Mouse (Mus musculus) intestine, embryonic 15.5 days (tissue): Measurements from ENCODE around the gene Tnfaip1. TPM values are rescaled to one million over a fixed set of nuclear protein-coding genes. Genes with fewer than 3 reads are reported as not detected.
A peak's percentile ranks its signal among the peaks of the same experiment; 100 is the strongest.

Source experiments
- ATAC-seq: fragments of 200-750 bp; cut with Nextera tagmentation; 2 replicates; pipeline ENCODE4 v1.8.0; 2017; ENCODE audit warnings: moderate TSS enrichment, moderate library complexity
- H3K27ac ChIP-seq: fragments of 300-500 bp; sonication (generic); 2 replicates; pipeline ENCODE4 v1.5.1; 2015; ENCODE audit warnings: mild to moderate bottlenecking, inconsistent platforms
- H3K27me3 ChIP-seq: fragments of 300-500 bp; sonication (generic); replicated peaks from 2 replicates; pipeline ENCODE4 v1.6.1; 2015; ENCODE audit warnings: inconsistent platforms
- H3K36me3 ChIP-seq: fragments of 300-500 bp; sonication (generic); 2 replicates; pipeline ENCODE4 v1.6.1; 2015; ENCODE audit warnings: inconsistent platforms
- H3K4me1 ChIP-seq: fragments of 300-500 bp; sonication (generic); replicated peaks from 2 replicates; pipeline ENCODE4 v1.6.1; 2015; ENCODE audit warnings: inconsistent platforms
- H3K4me2 ChIP-seq: fragments of 300-500 bp; sonication (generic); replicated peaks from 2 replicates; pipeline ENCODE4 v1.6.1; 2015; ENCODE audit warnings: mild to moderate bottlenecking, inconsistent platforms
- H3K4me3 ChIP-seq: fragments of 300-500 bp; sonication (generic); replicated peaks from 2 replicates; pipeline ENCODE4 v1.5.1; 2015; ENCODE audit warnings: inconsistent platforms
- H3K9ac ChIP-seq: fragments of 300-500 bp; sonication (generic); 2 replicates; pipeline ENCODE4 v1.6.1; 2015; ENCODE audit warnings: inconsistent platforms
- H3K9me3 ChIP-seq: fragments of 300-500 bp; sonication (generic); 2 replicates; pipeline ENCODE4 v1.6.1; 2016; ENCODE audit warnings: inconsistent platforms
- WGBS: fragments of 180-500 bp; shearing (Covaris S2); methylation state at CpG from one replicate; pipeline ENCODE4 v1.1.7; 2015; 5-methylcytosine and 5-hydroxymethylcytosine counted together
- polyA plus RNA-seq: library from polyadenylated mRNA; unstranded; fragments of >200 nt; fragmentation: Nextera tagmentation; extraction: Ambion mirVana; gene quantifications from 2 replicates; pipeline ENCODE4 v1.2.1, GENCODE M21; 2015

Tnfaip1 gene
- polyA plus RNA-seq, 1 experiment from 2014 or later, result 81.2 TPM

DNA sequence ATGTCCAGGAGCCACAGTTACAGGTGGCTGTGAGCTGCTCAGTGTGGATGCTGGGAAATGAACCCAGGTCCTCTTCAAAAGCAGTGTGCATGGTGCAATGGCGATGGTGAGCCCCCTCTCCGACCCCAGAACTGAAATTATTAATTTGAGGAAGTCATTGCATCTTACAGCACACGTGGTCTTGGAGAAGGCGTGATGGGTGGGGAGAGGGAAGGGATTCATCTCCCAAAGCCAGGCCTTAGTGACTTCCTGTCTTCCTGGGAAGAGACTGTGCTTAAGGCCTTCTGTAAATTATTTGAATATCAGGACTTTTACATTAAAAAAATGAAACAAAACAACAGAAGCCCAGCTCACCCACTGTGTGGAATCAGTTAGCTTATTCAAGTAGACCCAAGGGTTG lies 19.9 kb upstream of the Tnfaip1 start:
- H3K9me3 ChIP-seq, result no peaks in the 10 kb centered on the region
- H3K27me3 ChIP-seq, result no peaks in the 10 kb centered on the region
- H3K4me3 ChIP-seq, result no peak overlapping the region
- peaks cover 3% of the 10 kb centered on the region; the same call in 1 of the 2 replicates for H3K4me1 ChIP-seq
- WGBS, result 57% methylated on average over 4 of the region's 4 CpGs
- no peak for ATAC-seq
- no peaks in the 10 kb centered on the region for H3K36me3 ChIP-seq
- no peak overlapping the region for H3K9ac ChIP-seq
- peak overlapping the region; percentile 30; the same call in 1 of the 2 replicates for H3K27ac ChIP-seq
- H3K4me2 ChIP-seq, result no peak overlapping the region

DNA sequence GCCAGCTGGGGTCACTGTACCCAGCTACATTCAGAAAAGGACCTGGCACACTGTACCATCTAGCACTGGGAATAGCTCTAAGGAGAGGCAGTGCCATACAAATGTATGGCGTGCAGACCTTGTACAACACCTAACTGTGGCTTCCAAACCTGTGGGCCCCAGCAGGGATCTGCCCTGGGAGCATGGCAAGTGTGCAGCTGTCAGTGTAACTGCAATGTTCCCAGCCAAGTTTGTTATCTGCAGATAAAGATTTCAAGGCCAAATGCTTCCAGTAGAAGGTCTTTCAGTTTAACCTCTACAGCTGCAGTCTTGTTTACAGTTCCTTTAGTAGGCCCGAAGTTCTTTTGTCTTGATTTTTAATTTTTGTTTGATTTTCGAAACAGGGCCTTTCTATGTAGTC lies 19.5 kb upstream of the Tnfaip1 start:
- no peaks in the 10 kb centered on the region for H3K27me3 ChIP-seq
- H3K4me2 ChIP-seq, result no peak overlapping the region
- no peaks in the 10 kb centered on the region for H3K9me3 ChIP-seq
- no peaks in the 10 kb centered on the region for H3K36me3 ChIP-seq
- no peak overlapping the region for H3K4me3 ChIP-seq
- H3K4me1 ChIP-seq, result peaks cover 5% of the 10 kb centered on the region; the same call in 1 of the 2 replicates
- H3K9ac ChIP-seq, result no peak overlapping the region
- H3K27ac ChIP-seq, result peak overlapping the region; percentile 71
- ATAC-seq, result peak; percentile 35; the same call in 1 of the 2 replicates
- WGBS, result 50% methylated on average over 3 of the region's 3 CpGs

DNA sequence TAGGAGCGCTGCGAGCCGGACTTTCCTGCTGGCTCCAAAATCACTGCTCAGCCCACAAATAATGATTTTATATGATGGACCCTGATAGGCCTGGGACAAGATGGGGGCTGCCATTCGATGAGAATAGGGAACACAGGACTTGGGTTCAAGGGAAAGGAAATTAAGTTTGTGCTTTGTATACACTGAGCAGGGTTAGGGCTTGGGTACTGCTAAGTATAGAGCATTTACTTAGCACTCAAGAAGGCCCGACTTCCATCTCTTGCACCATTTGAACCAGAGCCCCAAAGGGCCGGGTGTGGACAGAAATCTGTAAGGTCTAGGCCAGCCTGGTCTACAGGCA lies 14.9 kb upstream of the Tnfaip1 start:
- Histone ChIP-seq H3K9ac (peak overlapping the region; percentile 36; the same call in 1 of the 2 replicates), H3K36me3 (no peaks in the 10 kb centered on the region), H3K4me3 (peak overlapping the region; percentile 70), H3K4me1 (peaks cover 15% of the 10 kb centered on the region; the same call in 1 of the 2 replicates), H3K27ac (peak overlapping the region; percentile 80), H3K9me3 (no peaks in the 10 kb centered on the region), H3K4me2 (peak overlapping the region; percentile 82), H3K27me3 (no peaks in the 10 kb centered on the region)
- WGBS, result 33% methylated on average over 6 of the region's 6 CpGs
- ATAC-seq, result peak; percentile 15

DNA sequence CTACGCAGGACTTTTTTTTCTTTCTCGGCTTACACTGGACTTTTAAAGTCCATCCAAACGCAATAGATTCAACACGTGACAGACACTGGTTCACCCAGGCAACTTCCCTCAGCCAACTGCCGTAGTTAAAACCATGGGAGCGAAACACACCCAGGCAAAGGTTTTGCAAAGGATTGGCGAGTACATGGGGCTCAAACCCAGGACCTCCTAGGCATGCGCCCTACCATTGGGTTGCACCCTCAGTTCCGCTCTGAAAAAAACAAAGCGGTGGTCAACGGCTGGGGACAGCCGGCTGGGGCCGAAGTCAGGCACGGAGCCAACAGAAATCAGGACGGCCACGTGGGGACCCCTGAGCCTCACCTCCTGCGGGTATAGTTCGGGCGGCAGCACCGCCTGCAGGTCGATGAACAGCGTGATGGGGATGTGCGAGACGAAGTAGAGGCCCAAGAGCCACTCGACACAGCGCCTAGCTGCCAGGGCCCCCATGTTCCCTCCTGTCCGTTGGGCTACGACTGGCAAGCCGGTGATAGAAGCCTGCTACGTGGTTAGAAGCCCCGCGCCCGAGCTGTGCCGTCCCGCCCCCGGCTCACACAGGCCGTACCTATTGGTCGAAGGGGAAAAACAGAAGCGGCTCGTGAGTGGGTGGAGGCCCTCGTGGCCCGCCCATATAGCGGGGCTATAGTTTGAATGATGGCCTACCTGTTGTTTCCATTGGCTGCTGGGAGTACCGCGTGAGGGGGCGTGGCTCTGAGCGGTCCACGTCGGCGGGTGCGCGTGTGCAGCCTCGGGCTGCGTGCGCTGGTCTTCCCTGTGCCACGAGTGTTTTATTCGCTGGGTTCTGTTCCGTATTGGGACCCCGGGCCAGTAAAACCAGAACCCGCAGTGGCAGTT lies 14.3 kb upstream of the Tnfaip1 start, which contains the start of gene Tmem97:
Gene Tmem97, minus strand, starts transcription at position 610 of the 891 bp plus-strand sequence.
- WGBS, result under 1% methylated on average over 60 of the region's 60 CpGs
- Histone ChIP-seq H3K27me3 (no peaks in the 10 kb centered on the region), H3K9me3 (no peaks in the 10 kb centered on the region), H3K27ac (peak within 1 kb of the TSS; percentile 81), H3K36me3 (no peaks in the 10 kb centered on the region), H3K4me3 (peak within 1 kb of the TSS; percentile 70), H3K4me2 (peak within 1 kb of the TSS; percentile 82), H3K9ac (peak within 1 kb of the TSS; percentile 77), H3K4me1 (peaks cover 15% of the 10 kb centered on the region; the same call in 1 of the 2 replicates)
- peak; percentile 99 for ATAC-seq

DNA sequence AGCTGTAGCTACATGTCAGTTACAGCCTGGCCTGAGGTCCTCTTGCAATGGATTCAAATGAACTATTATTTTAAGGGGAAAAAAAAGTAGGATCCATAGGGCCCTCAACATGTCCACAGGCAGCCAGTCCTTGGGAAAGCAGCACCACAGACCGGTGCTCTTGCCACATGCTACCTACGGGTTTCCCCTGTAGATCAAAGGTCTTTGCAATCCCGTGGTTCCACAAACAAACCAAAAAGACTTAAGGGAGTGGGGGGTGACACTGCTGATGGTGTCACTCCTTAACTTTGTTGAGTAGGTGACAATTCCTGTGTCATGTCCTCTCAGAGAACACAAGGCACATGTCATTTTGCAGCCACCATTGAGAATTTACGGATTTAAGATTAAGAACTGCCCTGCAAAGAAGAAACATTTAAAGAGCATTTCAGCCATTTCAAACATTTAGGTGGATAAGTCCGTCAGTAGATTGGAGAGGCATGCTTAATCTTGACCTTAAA lies 13.4 kb upstream of the Tnfaip1 start:
- H3K27me3 ChIP-seq, result no peaks in the 10 kb centered on the region
- H3K4me3 ChIP-seq, result peak overlapping the region; percentile 70
- H3K4me1 ChIP-seq, result peaks cover 15% of the 10 kb centered on the region; the same call in 1 of the 2 replicates
- H3K9ac ChIP-seq, result peak overlapping the region; percentile 77
- 8% methylated on average over 5 of the region's 5 CpGs for WGBS
- H3K36me3 ChIP-seq, result no peaks in the 10 kb centered on the region
- H3K4me2 ChIP-seq, result peak overlapping the region; percentile 82
- no peaks in the 10 kb centered on the region for H3K9me3 ChIP-seq
- H3K27ac ChIP-seq, result 0 out of 2 replicates have a peak overlapping the region, but pooled peaks have one; percentile 81
- ATAC-seq, result no peak

DNA sequence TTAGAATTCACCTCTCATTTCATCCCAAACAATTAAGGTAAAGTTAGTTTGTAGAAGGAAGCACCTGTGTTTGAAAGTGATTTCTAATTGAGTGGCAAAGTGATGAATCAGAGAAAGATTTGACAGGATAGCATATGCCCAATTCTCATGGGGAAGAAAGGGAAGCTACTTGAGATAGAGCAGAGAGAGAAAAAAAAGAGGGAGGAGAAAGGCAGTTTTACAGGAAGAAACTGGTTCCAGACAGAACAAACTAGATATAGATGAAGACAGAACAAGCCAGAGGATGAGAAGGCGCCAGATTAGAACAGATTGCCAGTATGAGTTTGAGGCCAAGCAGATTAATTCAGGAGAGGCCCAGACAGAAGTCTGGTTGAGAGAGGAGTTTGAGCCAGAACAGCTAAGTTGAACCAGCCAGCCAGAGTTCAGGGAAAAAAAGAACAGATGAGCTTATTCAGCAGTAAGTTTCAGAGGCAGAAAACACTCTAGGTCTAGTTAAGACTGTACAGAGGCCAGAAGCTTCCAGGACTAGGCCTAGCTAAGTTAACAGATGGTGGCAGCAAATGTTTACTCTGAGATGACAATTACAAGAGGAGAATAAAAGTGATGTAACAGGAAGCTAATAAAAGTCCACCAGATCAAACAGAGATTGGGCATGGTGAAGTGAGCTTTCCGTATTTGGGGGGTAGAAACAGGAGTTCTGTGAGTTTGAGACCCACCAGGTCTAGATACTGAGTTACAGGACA lies 11.8 kb upstream of the Tnfaip1 start:
- H3K4me1 ChIP-seq, result peaks cover 15% of the 10 kb centered on the region; the same call in 1 of the 2 replicates
- H3K36me3 ChIP-seq, result peaks cover 4% of the 10 kb centered on the region
- H3K4me2 ChIP-seq, result peak overlapping the region; percentile 82; the same call in 1 of the 2 replicates
- H3K27me3 ChIP-seq, result no peaks in the 10 kb centered on the region
- no peaks in the 10 kb centered on the region for H3K9me3 ChIP-seq
- H3K4me3 ChIP-seq, result no peak overlapping the region
- H3K9ac ChIP-seq, result no peak overlapping the region
- 73% methylated on average over 2 of the region's 2 CpGs for WGBS
- no peak overlapping the region for H3K27ac ChIP-seq
- no peak for ATAC-seq

DNA sequence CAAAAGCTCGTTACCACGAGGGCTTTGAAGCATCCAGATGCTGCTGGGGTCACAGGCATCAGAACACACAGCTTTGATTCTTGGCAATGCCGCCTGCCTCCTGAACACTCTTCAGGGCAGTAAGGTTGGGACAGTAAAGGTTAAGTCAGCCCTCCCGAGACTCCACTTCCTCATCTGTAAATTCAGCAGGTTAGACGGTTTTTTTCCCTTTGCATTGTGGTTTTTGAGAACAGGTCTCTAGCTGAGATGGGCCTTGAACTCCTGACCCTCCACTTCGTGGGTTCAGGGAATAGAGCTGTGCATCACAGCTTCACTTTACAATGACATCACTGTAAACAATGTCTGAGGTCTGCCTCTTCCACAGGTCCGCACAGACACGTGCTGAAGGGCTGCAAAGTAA lies 9.0 kb upstream of the Tnfaip1 start:
- no peaks in the 10 kb centered on the region for H3K9me3 ChIP-seq
- no peak overlapping the region for H3K4me3 ChIP-seq
- H3K36me3 ChIP-seq, result peaks cover 16% of the 10 kb centered on the region
- H3K9ac ChIP-seq, result no peak overlapping the region
- H3K27ac ChIP-seq, result no peak overlapping the region
- no peak overlapping the region for H3K4me2 ChIP-seq
- no peak for ATAC-seq
- WGBS, result 51% methylated on average over 8 of the region's 8 CpGs
- H3K27me3 ChIP-seq, result no peaks in the 10 kb centered on the region
- H3K4me1 ChIP-seq, result peaks cover 10% of the 10 kb centered on the region; the same call in 1 of the 2 replicates

DNA sequence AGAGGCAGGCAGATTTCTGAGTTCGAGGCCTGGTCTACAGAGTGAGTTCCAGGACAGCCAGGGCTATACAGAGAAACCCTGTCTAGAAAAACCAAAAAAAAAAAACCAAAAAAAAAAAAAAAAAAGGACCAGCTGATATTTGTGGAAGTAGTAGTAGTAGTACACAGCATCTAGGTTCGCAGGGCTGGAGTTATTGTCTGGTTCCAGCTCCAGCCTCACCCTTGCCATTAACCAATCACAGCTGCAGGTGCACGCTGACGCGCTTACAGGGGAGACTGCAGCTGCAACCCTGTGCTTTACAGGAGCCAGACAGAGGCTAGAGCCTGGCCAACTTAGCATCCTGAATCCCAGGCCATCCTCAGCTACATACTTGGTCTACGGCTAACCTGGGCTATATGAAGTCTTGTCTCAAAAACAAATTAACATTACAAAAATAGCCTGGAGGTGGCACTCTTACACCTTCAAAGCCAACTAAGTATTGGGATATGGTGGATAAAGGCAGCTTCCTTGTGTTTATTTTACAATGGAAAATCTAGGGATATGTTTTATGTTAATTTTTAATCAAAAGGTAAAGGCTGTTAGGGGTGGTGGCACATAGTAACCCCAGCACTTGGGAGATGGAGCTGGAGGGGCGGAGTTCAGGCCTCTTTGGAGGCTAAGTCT lies 8.4 kb upstream of the Tnfaip1 start:
- WGBS, result 93% methylated on average over 7 of the region's 7 CpGs
- peaks cover 10% of the 10 kb centered on the region; the same call in 1 of the 2 replicates for H3K4me1 ChIP-seq
- no peak overlapping the region for H3K4me2 ChIP-seq
- H3K4me3 ChIP-seq, result no peak overlapping the region
- ATAC-seq, result no peak
- no peaks in the 10 kb centered on the region for H3K27me3 ChIP-seq
- H3K9ac ChIP-seq, result no peak overlapping the region
- no peaks in the 10 kb centered on the region for H3K9me3 ChIP-seq
- H3K27ac ChIP-seq, result no peak overlapping the region
- peaks cover 16% of the 10 kb centered on the region for H3K36me3 ChIP-seq

DNA sequence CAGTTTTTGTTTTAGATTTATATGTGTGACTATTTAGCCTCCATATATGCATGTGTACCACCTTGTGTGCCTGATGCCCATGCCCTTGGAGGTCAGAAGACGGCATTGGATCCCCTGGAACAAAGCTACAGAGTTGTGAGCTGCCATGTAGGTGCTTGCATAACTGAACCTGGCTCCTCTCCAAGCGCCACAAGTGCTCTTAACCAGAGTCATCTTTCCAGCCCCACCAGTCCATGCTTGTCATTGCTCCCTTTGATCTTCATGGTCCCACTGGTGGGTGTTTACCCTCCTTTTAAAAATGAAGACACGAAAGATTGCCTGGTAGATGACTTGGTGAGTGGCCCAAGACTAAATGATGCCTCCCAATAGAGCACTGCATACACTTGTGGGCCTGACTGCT lies 4.2 kb upstream of the Tnfaip1 start:
- 82% methylated on average over 3 of the region's 3 CpGs for WGBS
- H3K4me3 ChIP-seq, result no peak overlapping the region
- ATAC-seq, result no peak
- no peaks in the 10 kb centered on the region for H3K27me3 ChIP-seq
- no peak overlapping the region for H3K4me2 ChIP-seq
- no peak overlapping the region for H3K9ac ChIP-seq
- no peaks in the 10 kb centered on the region for H3K9me3 ChIP-seq
- peaks cover 16% of the 10 kb centered on the region for H3K36me3 ChIP-seq
- H3K27ac ChIP-seq, result no peak overlapping the region
- H3K4me1 ChIP-seq, result peaks cover 14% of the 10 kb centered on the region; the same call in 1 of the 2 replicates

DNA sequence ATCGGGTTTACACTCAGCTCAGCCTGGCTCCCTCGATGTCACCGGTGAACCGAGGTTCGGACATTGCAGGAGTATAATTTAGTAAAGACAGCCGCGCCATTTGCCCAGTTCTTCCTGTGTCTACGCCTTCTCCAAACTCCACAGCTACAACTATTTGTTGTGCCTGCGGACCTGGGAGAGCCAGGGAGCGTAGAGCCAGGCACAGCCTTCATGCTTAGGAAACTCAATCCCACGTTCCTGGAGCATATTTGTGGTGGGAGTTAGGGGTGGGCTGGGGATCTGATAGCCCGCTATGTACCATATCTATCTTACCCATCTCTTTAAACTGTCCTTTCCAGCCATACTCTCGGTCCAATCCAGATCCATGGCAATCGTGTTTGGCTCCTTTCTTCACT lies 555 bp upstream of the Tnfaip1 start:
- WGBS, result 1% methylated on average over 14 of the region's 14 CpGs
- peaks cover 10% of the 10 kb centered on the region; the same call in 1 of the 2 replicates for H3K36me3 ChIP-seq
- H3K4me3 ChIP-seq, result peak overlapping the region; percentile 82
- H3K4me2 ChIP-seq, result peak overlapping the region; percentile 71
- peak overlapping the region; percentile 78 for H3K27ac ChIP-seq
- no peaks in the 10 kb centered on the region for H3K27me3 ChIP-seq
- ATAC-seq, result peak; percentile 5; the same call in 1 of the 2 replicates
- peaks cover 23% of the 10 kb centered on the region; the same call in 1 of the 2 replicates for H3K4me1 ChIP-seq
- H3K9me3 ChIP-seq, result no peaks in the 10 kb centered on the region
- peak overlapping the region; percentile 65 for H3K9ac ChIP-seq

DNA sequence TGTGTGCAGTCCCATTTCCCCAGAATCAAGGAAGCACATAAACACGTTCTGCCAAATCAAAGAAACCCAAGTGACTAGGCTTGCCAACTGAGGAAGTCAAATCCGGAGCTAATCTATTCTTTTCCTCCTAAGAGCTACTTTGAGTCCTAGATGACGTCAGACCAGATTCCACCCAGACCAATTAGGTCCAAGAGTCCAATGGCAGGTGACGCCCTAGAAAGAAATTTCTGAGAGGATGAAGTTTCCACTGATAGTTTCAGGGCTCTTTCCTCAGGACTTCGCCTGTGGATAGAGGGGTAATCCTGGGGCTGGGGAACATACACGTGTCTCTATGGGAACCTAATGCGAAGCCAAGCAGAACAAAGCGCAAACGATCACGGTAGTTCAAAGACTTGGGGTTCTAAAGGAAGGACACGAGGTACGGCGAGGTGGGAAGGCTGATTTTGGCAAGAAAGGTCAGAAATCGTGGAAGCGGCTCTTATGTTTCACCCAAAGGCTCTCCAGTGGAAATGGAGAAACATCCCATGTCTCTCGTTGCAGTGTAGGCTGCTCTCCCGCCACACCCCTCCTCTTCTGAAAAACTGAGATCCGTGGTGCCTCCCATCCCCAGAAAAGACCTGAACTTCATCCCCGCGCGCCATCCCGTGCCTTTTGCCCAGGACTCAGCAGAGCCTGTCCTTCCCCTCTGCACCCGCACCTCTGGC lies 604 bp downstream of the Tnfaip1 start:
- peak overlapping the region; percentile 98 for H3K27ac ChIP-seq
- H3K4me3 ChIP-seq, result peak overlapping the region; percentile 82
- peaks cover 23% of the 10 kb centered on the region; the same call in 1 of the 2 replicates for H3K4me1 ChIP-seq
- H3K36me3 ChIP-seq, result peaks cover 4% of the 10 kb centered on the region; the same call in 1 of the 2 replicates
- ATAC-seq, result peak; percentile 24
- H3K27me3 ChIP-seq, result no peaks in the 10 kb centered on the region
- WGBS, result under 1% methylated on average over 23 of the region's 23 CpGs
- H3K9me3 ChIP-seq, result no peaks in the 10 kb centered on the region
- peak overlapping the region; percentile 85 for H3K9ac ChIP-seq
- peak overlapping the region; percentile 62 for H3K4me2 ChIP-seq
